Mouse (Mus musculus): ENCODE measurements around the gene Tgfb3. TPM values are rescaled to one million over a fixed set of nuclear protein-coding genes. Genes with fewer than 3 reads are reported as not detected.
A peak's percentile ranks its signal among the peaks of the same experiment; 100 is the strongest.

The Tgfb3 gene
- total and polyA plus RNA-seq, 2 experiments from 2014 or later = 4.4 to 5.9 TPM

DNA sequence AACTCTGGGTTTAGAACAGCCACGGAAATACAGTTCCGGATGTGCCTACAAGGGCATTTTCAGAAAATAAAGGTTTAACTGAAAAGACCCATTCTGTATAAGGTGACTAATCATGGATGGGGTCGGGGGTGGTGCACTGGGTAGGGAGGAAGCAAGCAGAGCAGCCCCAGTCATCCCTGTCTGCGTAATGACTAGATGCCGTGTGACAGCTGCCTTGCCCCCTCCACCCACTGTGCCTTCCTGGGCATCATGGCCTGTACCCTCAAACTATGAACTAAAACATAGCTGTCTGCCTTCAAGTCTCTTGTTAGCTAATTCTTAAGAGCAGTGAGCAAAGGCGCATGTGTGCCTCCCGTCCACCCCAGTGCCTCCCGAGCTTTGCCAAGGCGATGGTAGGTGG lies 27.2 kb upstream of the Tgfb3 start:
- no peak overlapping the region for H3K4me3 ChIP-seq (ENCODE audit: low read length)
- no peak overlapping the region for H3K4me2 ChIP-seq (ENCODE audit: low read depth, low read length)
- no peaks in the 10 kb centered on the region for H3K9me3 ChIP-seq (ENCODE audit: low read length)
- no peak for TF ChIP-seq CTCF (IDR thresholded peaks at IDR 0.05; ENCODE audit: low read depth)
- DNase-seq (ENCODE audit: low spot score) (no peak), ATAC-seq (no peak)
- H3K9ac ChIP-seq (replicated peaks; ENCODE audit: low read length) = no peak overlapping the region
- 87% methylated on average over 9 of the region's 9 CpGs for WGBS
- H3K4me1 ChIP-seq (ENCODE audit: insufficient read depth, low read length) = no peaks in the 10 kb centered on the region
- H3K27me3 ChIP-seq (ENCODE audit: insufficient read depth, low read length) = no peaks in the 10 kb centered on the region
- H3K27ac ChIP-seq = no peak overlapping the region
- H3K36me3 ChIP-seq (ENCODE audit: insufficient read depth, low read length) = no peaks in the 10 kb centered on the region

DNA sequence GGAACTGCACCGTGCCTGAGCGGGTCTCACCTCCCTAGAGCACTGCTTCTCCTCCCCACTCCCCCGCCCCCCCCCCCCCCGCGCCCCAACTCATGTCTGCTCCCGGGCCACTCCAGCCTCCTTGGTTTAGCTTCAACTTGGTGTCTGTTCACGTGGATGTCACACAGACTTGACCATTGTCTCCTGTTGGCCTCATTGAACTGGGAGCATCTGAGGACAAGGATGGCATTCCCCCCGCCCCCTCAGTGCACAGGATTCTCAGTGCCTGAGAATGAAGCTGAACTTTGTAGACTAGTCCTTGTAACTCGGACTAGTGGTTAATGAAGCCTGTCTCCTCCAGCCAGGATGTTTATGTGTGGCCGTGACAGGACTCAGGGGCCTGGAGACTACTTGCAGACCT lies 26.7 kb upstream of the Tgfb3 start:
- ATAC-seq (no peak), DNase-seq (ENCODE audit: low spot score) (no peak)
- Histone ChIP-seq H3K4me2 (ENCODE audit: low read depth, low read length) (no peak overlapping the region), H3K9ac (replicated peaks; ENCODE audit: low read length) (no peak overlapping the region), H3K4me3 (ENCODE audit: low read length) (no peak overlapping the region), H3K4me1 (ENCODE audit: insufficient read depth, low read length) (no peaks in the 10 kb centered on the region), H3K9me3 (ENCODE audit: low read length) (no peaks in the 10 kb centered on the region), H3K27me3 (ENCODE audit: insufficient read depth, low read length) (no peaks in the 10 kb centered on the region), H3K27ac (no peak overlapping the region), H3K36me3 (ENCODE audit: insufficient read depth, low read length) (no peaks in the 10 kb centered on the region)
- no peak for TF ChIP-seq CTCF (IDR thresholded peaks at IDR 0.05; ENCODE audit: low read depth)
- WGBS = 70% methylated on average over 7 of the region's 10 CpGs

DNA sequence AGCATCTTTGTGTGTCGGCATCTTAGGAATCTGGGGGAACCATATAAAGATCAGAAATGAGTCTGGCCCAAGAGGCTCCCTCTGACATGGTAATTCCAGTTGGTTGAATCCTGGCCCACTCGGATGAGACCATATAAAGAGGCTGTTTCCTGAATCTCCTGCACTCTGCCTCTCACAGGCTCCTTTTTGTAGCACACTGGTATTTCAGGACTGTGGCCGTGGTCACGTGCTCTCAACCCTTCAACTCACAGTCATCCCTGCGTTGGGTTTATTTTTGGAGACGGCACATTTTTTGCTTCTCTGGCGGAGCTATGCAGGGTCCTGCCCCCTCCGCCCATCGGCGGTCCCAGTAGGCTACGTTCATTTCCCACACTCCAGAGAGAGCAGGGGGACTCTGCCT lies 25.5 kb upstream of the Tgfb3 start:
- DNase-seq (ENCODE audit: low spot score) = no peak
- H3K4me1 ChIP-seq (ENCODE audit: insufficient read depth, low read length) = no peaks in the 10 kb centered on the region
- H3K4me2 ChIP-seq (ENCODE audit: low read depth, low read length) = no peak overlapping the region
- H3K9me3 ChIP-seq (ENCODE audit: low read length) = no peaks in the 10 kb centered on the region
- no peak for TF ChIP-seq CTCF (IDR thresholded peaks at IDR 0.05; ENCODE audit: low read depth)
- H3K4me3 ChIP-seq (ENCODE audit: low read length) = no peak overlapping the region
- H3K27ac ChIP-seq = no peak overlapping the region
- H3K27me3 ChIP-seq (ENCODE audit: insufficient read depth, low read length) = no peaks in the 10 kb centered on the region
- no peaks in the 10 kb centered on the region for H3K36me3 ChIP-seq (ENCODE audit: insufficient read depth, low read length)
- WGBS = 69% methylated on average over 11 of the region's 11 CpGs
- ATAC-seq = no peak
- H3K9ac ChIP-seq (replicated peaks; ENCODE audit: low read length) = no peak overlapping the region

DNA sequence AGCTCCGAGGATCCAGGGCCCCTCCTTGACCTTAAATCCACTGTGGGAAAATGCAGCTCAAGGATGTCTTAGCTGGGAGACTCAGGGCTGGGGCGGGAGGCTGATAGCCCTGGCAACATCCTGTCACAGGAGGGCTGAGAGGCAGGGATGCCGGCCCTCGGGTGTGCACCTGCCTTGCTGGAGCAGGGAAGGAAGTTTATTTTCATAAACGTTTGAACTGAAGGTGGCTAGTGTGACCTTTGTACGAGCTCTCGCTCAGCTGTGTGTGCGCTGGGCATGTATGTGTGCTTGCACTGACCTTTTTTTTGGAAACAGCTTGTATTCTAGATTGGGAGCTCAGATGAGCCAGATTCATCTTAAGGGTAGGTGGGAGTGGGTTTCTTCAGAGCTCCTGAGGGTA lies 25.0 kb upstream of the Tgfb3 start:
- 0 out of 2 replicates have a peak overlapping the region, but pooled peaks have one; percentile 17 for H3K9ac ChIP-seq (replicated peaks; ENCODE audit: low read length)
- H3K4me1 ChIP-seq (ENCODE audit: insufficient read depth, low read length) = no peaks in the 10 kb centered on the region
- TF ChIP-seq CTCF (IDR thresholded peaks at IDR 0.05; ENCODE audit: low read depth) = no peak
- no peaks in the 10 kb centered on the region for H3K9me3 ChIP-seq (ENCODE audit: low read length)
- 43% methylated on average over 8 of the region's 8 CpGs for WGBS
- H3K4me2 ChIP-seq (ENCODE audit: low read depth, low read length) = no peak overlapping the region
- H3K4me3 ChIP-seq (ENCODE audit: low read length) = no peak overlapping the region
- H3K36me3 ChIP-seq (ENCODE audit: insufficient read depth, low read length) = no peaks in the 10 kb centered on the region
- no peaks in the 10 kb centered on the region for H3K27me3 ChIP-seq (ENCODE audit: insufficient read depth, low read length)
- no peak for DNase-seq (ENCODE audit: low spot score)
- peak overlapping the region; percentile 1; the same call in 1 of the 2 replicates for H3K27ac ChIP-seq
- no peak for ATAC-seq

DNA sequence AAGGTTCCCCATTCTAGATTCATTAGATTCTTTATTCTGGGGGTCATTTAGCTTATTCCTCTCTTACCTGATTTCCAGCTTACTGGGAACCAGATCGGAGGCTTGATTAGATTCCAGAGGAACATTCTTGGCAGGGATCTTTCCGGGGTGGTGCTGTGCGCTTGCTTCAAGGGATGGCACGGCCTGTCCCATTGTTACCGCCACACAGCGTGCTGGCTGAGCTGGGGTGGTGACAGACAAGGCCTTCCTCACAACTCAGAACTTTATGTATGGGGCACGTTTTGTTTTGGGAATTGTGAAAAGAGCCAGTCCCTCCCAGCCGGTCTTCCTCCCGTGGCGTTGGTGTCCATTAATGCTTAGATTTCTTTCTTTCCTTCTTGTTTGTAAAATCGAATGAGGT lies 24.6 kb upstream of the Tgfb3 start:
- WGBS = 27% methylated on average over 11 of the region's 11 CpGs
- no peaks in the 10 kb centered on the region for H3K27me3 ChIP-seq (ENCODE audit: insufficient read depth, low read length)
- H3K9me3 ChIP-seq (ENCODE audit: low read length) = no peaks in the 10 kb centered on the region
- DNase-seq (ENCODE audit: low spot score) (peak; percentile 35), ATAC-seq (no peak)
- no peaks in the 10 kb centered on the region for H3K4me1 ChIP-seq (ENCODE audit: insufficient read depth, low read length)
- no peaks in the 10 kb centered on the region for H3K36me3 ChIP-seq (ENCODE audit: insufficient read depth, low read length)
- peak overlapping the region; percentile 1; the same call in 1 of the 2 replicates for H3K27ac ChIP-seq
- H3K9ac ChIP-seq (replicated peaks; ENCODE audit: low read length) = 0 out of 2 replicates have a peak overlapping the region, but pooled peaks have one; percentile 17
- no peak for TF ChIP-seq CTCF (IDR thresholded peaks at IDR 0.05; ENCODE audit: low read depth)
- no peak overlapping the region for H3K4me3 ChIP-seq (ENCODE audit: low read length)
- H3K4me2 ChIP-seq (ENCODE audit: low read depth, low read length) = no peak overlapping the region

DNA sequence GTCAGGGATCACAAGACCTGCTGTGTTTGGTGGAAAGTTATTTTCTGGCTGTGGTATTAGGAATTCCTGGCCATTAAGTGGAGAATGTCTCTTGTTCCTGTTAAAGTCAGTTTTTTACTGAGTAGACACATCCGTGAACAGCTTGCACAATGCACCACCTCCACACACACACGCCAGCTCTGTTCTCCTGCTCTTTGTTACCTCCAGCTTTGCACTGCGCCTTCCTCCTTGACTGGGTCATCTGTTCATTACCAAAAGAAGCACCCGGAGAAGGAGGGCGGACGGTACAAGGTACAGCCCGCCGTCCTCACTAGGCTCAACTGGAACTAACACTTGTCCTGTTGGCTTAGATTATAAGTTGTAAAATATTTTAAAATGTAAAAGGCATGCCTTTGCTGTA lies 23.8 kb upstream of the Tgfb3 start:
- DNase-seq (ENCODE audit: low spot score) = no peak
- no peak overlapping the region for H3K4me2 ChIP-seq (ENCODE audit: low read depth, low read length)
- no peaks in the 10 kb centered on the region for H3K27me3 ChIP-seq (ENCODE audit: insufficient read depth, low read length)
- H3K4me1 ChIP-seq (ENCODE audit: insufficient read depth, low read length) = no peaks in the 10 kb centered on the region
- no peak overlapping the region for H3K27ac ChIP-seq
- no peak for ATAC-seq
- 70% methylated on average over 8 of the region's 8 CpGs for whole genome bisulfite sequencing
- H3K4me3 ChIP-seq (ENCODE audit: low read length) = no peak overlapping the region
- H3K36me3 ChIP-seq (ENCODE audit: insufficient read depth, low read length) = no peaks in the 10 kb centered on the region
- H3K9me3 ChIP-seq (ENCODE audit: low read length) = no peaks in the 10 kb centered on the region
- no peak overlapping the region for H3K9ac ChIP-seq (replicated peaks; ENCODE audit: low read length)
- TF ChIP-seq CTCF (IDR thresholded peaks at IDR 0.05; ENCODE audit: low read depth) = no peak

DNA sequence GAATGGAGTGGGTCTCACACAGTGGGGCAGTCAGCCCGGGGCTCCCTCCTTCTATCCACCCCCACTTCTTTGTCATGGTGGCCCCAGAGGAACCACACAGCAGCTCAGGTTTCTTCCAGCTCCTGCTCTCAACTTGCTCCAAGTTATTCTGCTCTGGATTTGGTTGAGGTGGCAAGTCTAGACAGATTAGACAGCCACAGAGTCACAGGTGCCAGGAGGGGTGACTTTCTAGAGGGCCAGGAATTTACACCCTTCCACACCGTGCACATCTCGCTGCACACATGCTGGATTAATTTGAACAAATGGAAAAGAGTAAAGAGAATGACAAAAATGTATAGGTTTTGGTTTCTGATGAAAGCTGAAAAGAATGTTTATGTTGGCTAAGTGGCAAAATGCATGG lies 21.9 kb upstream of the Tgfb3 start:
- Histone ChIP-seq H3K27me3 (ENCODE audit: insufficient read depth, low read length) (no peaks in the 10 kb centered on the region), H3K4me3 (ENCODE audit: low read length) (no peak overlapping the region), H3K27ac (no peak overlapping the region), H3K36me3 (ENCODE audit: insufficient read depth, low read length) (no peaks in the 10 kb centered on the region), H3K9me3 (ENCODE audit: low read length) (no peaks in the 10 kb centered on the region), H3K4me2 (ENCODE audit: low read depth, low read length) (no peak overlapping the region), H3K9ac (replicated peaks; ENCODE audit: low read length) (no peak overlapping the region), H3K4me1 (ENCODE audit: insufficient read depth, low read length) (no peaks in the 10 kb centered on the region)
- 83% methylated on average over 3 of the region's 3 CpGs for WGBS
- no peak for ATAC-seq
- no peak for TF ChIP-seq CTCF (IDR thresholded peaks at IDR 0.05; ENCODE audit: low read depth)
- no peak for DNase-seq (ENCODE audit: low spot score)

All from hindbrain, postnatal 0 days (tissue).